8 mouse cellular contexts compared by ENCODE assay signal in genomic region chr13:23430734-23431133, GRCm38 (mm10). TPM values are rescaled to one million over a fixed set of nuclear protein-coding genes. Genes with fewer than 3 reads are reported as not detected.
DNase-seq lines count a peak whose midpoint lies in the region; ATAC-seq and TF ChIP-seq lines count a peak whose summit lies in the region.

No protein-coding gene starts in this region.

- H3K27me3 ChIP-seq in heart, embryonic 10.5 days (ENCODE audit: insufficient read depth, poor library complexity, severe bottlenecking) = no peaks in the 10 kb centered on the region
- H3K27me3 ChIP-seq in kidney, embryonic 14.5 days (ENCODE audit: control insufficient read depth, insufficient read depth, low read length) = no peaks in the 10 kb centered on the region
- no peaks in the 10 kb centered on the region for H3K27me3 ChIP-seq in liver, adult 2 months (ENCODE audit: control insufficient read depth, insufficient read depth, low read length)
- H3K27me3 ChIP-seq in splenic B cell, adult 2 months (ENCODE audit: control insufficient read depth, insufficient read depth, low read length, poor library complexity, severe bottlenecking) = no peaks in the 10 kb centered on the region

- TF ChIP-seq POLR2A in embryonic fibroblast, embryonic 13.5 days (IDR thresholded peaks at IDR 0.05; ENCODE audit: low read depth, low read length) = peak; percentile 70
- no peak for TF ChIP-seq POLR2A in liver, adult 2 months (IDR thresholded peaks at IDR 0.05; ENCODE audit: extremely low read depth, insufficient read depth, low read length)

- under 1% methylated on average over 17 of the region's 17 CpGs for WGBS in heart, embryonic 10.5 days
- 0% methylated on average over 17 of the region's 17 CpGs for WGBS in kidney, embryonic 14.5 days
- under 1% methylated on average over 17 of the region's 17 CpGs for WGBS in liver, adult 2 months

- peak overlapping the region; percentile 85 for H3K4me3 ChIP-seq in embryonic fibroblast, embryonic 13.5 days (ENCODE audit: insufficient read depth, low read length)
- peak overlapping the region; percentile 73 for H3K4me3 ChIP-seq in heart, embryonic 10.5 days
- peak overlapping the region; percentile 65 for H3K4me3 ChIP-seq in kidney, embryonic 14.5 days (ENCODE audit: low read length)
- peak overlapping the region; percentile 64 for H3K4me3 ChIP-seq in liver, adult 2 months (ENCODE audit: insufficient read depth, low read depth, low read length)

- peak overlapping the region; percentile 66 for H3K9ac ChIP-seq in kidney, embryonic 14.5 days (ENCODE audit: low read depth, low read length)
- peak overlapping the region; percentile 59 for H3K9ac ChIP-seq in liver, adult 2 months (ENCODE audit: low read depth, low read length)

- H3K36me3 ChIP-seq in heart, embryonic 10.5 days = no peaks in the 10 kb centered on the region
- no peaks in the 10 kb centered on the region for H3K36me3 ChIP-seq in kidney, embryonic 14.5 days (ENCODE audit: control insufficient read depth, insufficient read depth, low read length)
- no peaks in the 10 kb centered on the region for H3K36me3 ChIP-seq in liver, adult 2 months (ENCODE audit: control insufficient read depth, insufficient read depth, low read length)
- H3K36me3 ChIP-seq in splenic B cell, adult 2 months (ENCODE audit: control insufficient read depth, insufficient read depth, low read length, poor library complexity, severe bottlenecking) = no peaks in the 10 kb centered on the region

- peaks cover 8% of the 10 kb centered on the region; the same call in 1 of the 2 replicates for H3K4me1 ChIP-seq in embryonic fibroblast, embryonic 13.5 days (ENCODE audit: control insufficient read depth, insufficient read depth, low read length)
- H3K4me1 ChIP-seq in heart, embryonic 10.5 days = peaks cover 16% of the 10 kb centered on the region; the same call in 1 of the 2 replicates
- 0 out of 2 replicates have a peak, but pooled peaks cover 19% of the 10 kb centered on the region for H3K4me1 ChIP-seq in kidney, embryonic 14.5 days (ENCODE audit: control insufficient read depth, insufficient read depth, low read length)
- H3K4me1 ChIP-seq in liver, adult 2 months (ENCODE audit: control insufficient read depth, insufficient read depth, low read length) = peaks cover 6% of the 10 kb centered on the region

- peak overlapping the region; percentile 85 for H3K27ac ChIP-seq in embryonic fibroblast, embryonic 13.5 days (ENCODE audit: insufficient read depth, low read length)
- peak overlapping the region; percentile 92 for H3K27ac ChIP-seq in heart, embryonic 10.5 days
- peak overlapping the region; percentile 84 for H3K27ac ChIP-seq in kidney, embryonic 14.5 days (ENCODE audit: low read depth, low read length)
- 0 out of 2 replicates have a peak overlapping the region, but pooled peaks have one; percentile 11 for H3K27ac ChIP-seq in liver, adult 2 months (replicated peaks; ENCODE audit: insufficient read depth, low read depth, low read length)

- peak overlapping the region; percentile 44 for H3K4me2 ChIP-seq in kidney, embryonic 14.5 days (replicated peaks; ENCODE audit: low read depth, low read length)

- peak; percentile 81 to 83 for DNase-seq in B cell, adult 2 months
- peak; percentile 86 for DNase-seq in adrenal gland, postnatal 36 days
- DNase-seq in heart, embryonic 10.5 days (ENCODE audit: low spot score) = peak; percentile 90
- DNase-seq in liver, adult 2 months (ENCODE audit: extremely low read depth, low read depth, low spot score) = peak; percentile 81
- peak; percentile 86 for DNase-seq in splenic B cell, adult 2 months (ENCODE audit: low read depth, low spot score)

- H3K79me2 ChIP-seq in liver, adult 2 months (ENCODE audit: control insufficient read depth, insufficient read depth, low read length) = no peaks in the 10 kb centered on the region

- ATAC-seq in kidney, embryonic 14.5 days (ENCODE audit: low FRiP score, low TSS enrichment) = peak; percentile 63
- ATAC-seq in monocyte, adult 5-6 weeks (replicated peaks; ENCODE audit: insufficient number of reproducible peaks, low FRiP score, low TSS enrichment, poor library complexity, severe bottlenecking) = peak; percentile 69

- no peak for TF ChIP-seq CTCF in embryonic fibroblast, embryonic 13.5 days (IDR thresholded peaks at IDR 0.05; ENCODE audit: borderline replicate concordance, insufficient read depth, low read length)
- TF ChIP-seq CTCF in liver, adult 2 months (IDR thresholded peaks at IDR 0.05; ENCODE audit: low read depth, low read length) = peak; percentile 44

- H3K9me3 ChIP-seq in heart, embryonic 10.5 days = no peaks in the 10 kb centered on the region
- no peaks in the 10 kb centered on the region for H3K9me3 ChIP-seq in kidney, embryonic 14.5 days (ENCODE audit: control insufficient read depth, low read length)

RNA-seq across cellular contexts. Expression of gene Abt1, which starts 7.1 kb away (rescaled TPM):
- total RNA-seq in adrenal gland, postnatal 36 days (2021) = 1 to 10 TPM; 6.9 to 8.3 TPM
- 4.2 and 4.7 TPM in 2 replicates for polyA plus RNA-seq in embryonic fibroblast, embryonic 13.5 days (2011; ENCODE audit: insufficient read length, low read depth, missing spikeins)
- polyA plus RNA-seq in heart, embryonic 10.5 days (2016; fragmentation: Nextera tagmentation; extraction: Ambion mirVana) = 10.1 and 13.0 TPM in 2 replicates
- polyA plus RNA-seq in kidney, embryonic 14.5 days (2014; fragmentation: Nextera tagmentation; extraction: Ambion mirVana) = 12.5 and 13.5 TPM in 2 replicates
- total RNA-seq in liver, adult 2 months (2014; rRNA removed) = 3.5 and 3.7 TPM in 2 replicates
- polyA plus RNA-seq in liver, adult 2 months (2012; rRNA removed) = 2.1 TPM in 2 replicates
- total RNA-seq in monocyte, adult 5-6 weeks (2017) = 12.1 to 15.9 TPM (median 13.2 TPM) in 3 replicates

RNA-seq across cellular contexts. Expression of gene Btn1a1, which starts 35.0 kb away (rescaled TPM):
- total RNA-seq in adrenal gland, postnatal 36 days (2021) = not detected
- polyA plus RNA-seq in embryonic fibroblast, embryonic 13.5 days (2011; ENCODE audit: insufficient read length, low read depth, missing spikeins) = not detected in 2 replicates
- polyA plus RNA-seq in heart, embryonic 10.5 days (2016; fragmentation: Nextera tagmentation; extraction: Ambion mirVana) = 0.04 and 0.96 TPM in 2 replicates
- polyA plus RNA-seq in kidney, embryonic 14.5 days (2014; fragmentation: Nextera tagmentation; extraction: Ambion mirVana) = 0.09 TPM in 2 replicates
- not detected in 2 replicates for total RNA-seq in liver, adult 2 months (2014; rRNA removed)
- not detected in 2 replicates for polyA plus RNA-seq in liver, adult 2 months (2012; rRNA removed)
- not detected in 3 replicates for total RNA-seq in monocyte, adult 5-6 weeks (2017)

RNA-seq across cellular contexts. Expression of gene Btn2a2, which starts 57.9 kb away (rescaled TPM):
- total RNA-seq in adrenal gland, postnatal 36 days (2021) = not detected
- not detected in 2 replicates for polyA plus RNA-seq in embryonic fibroblast, embryonic 13.5 days (2011; ENCODE audit: insufficient read length, low read depth, missing spikeins)
- polyA plus RNA-seq in heart, embryonic 10.5 days (2016; fragmentation: Nextera tagmentation; extraction: Ambion mirVana) = 0.30 and 0.75 TPM in 2 replicates
- 0.31 and 0.87 TPM in 2 replicates for polyA plus RNA-seq in kidney, embryonic 14.5 days (2014; fragmentation: Nextera tagmentation; extraction: Ambion mirVana)
- not detected in 2 replicates for total RNA-seq in liver, adult 2 months (2014; rRNA removed)
- polyA plus RNA-seq in liver, adult 2 months (2012; rRNA removed) = not detected in 2 replicates
- total RNA-seq in monocyte, adult 5-6 weeks (2017) = not detected in 3 replicates

Comparison
In these comparisons a context has a peak if more than half of its experiments do, and no peak if none do; other contexts are left out.
1. Peak in every context shown above with its lines: DNase-seq, ATAC-seq, H3K4me3 ChIP-seq and H3K27ac ChIP-seq.
2. H3K27ac ChIP-seq: peak in every context shown above with its lines; median percentile 92 in heart, embryonic 10.5 days; 85 in embryonic fibroblast, embryonic 13.5 days; 84 in kidney, embryonic 14.5 days; 11 in liver, adult 2 months.